Mouse (Mus musculus) liver, embryonic 14.5 days (tissue): ENCODE measurements around the gene Lrp1. TPM values are rescaled to one million over a fixed set of nuclear protein-coding genes. Genes with fewer than 3 reads are reported as not detected.

ENCODE experiments used
- ATAC-seq: fragments of 200-750 bp; cut with Nextera tagmentation; 2 replicates; pipeline ENCODE4 v1.8.0; 2017; ENCODE audit warnings: moderate number of reproducible peaks, mild to moderate bottlenecking, moderate library complexity; ENCODE audit not compliant: insufficient read depth
- DNase-seq, 3 experiments: peaks; one replicate each; pipeline ENCODE4 v3.0.0-alpha.2; 2012 to 2013; ENCODE audit warnings: low read depth in 3 of 3, low spot score in 3 of 3
- H3K27ac ChIP-seq: fragments of 300-500 bp; sonication (generic); 2 replicates; pipeline ENCODE4 v1.5.1; 2014; ENCODE audit warnings: moderate library complexity, mild to moderate bottlenecking, control low read depth, inconsistent platforms
- H3K27me3 ChIP-seq: fragments of 300-500 bp; sonication (generic); 2 replicates; pipeline ENCODE4 v1.6.1; 2014; ENCODE audit warnings: mild to moderate bottlenecking, low read length, moderate library complexity; ENCODE audit not compliant: control insufficient read depth, insufficient read depth
- H3K36me3 ChIP-seq: fragments of 300-500 bp; sonication (generic); replicated peaks from 2 replicates; pipeline ENCODE4 v1.6.1; 2014; ENCODE audit warnings: low read depth; ENCODE audit not compliant: control insufficient read depth, insufficient read depth
- H3K4me1 ChIP-seq, 2 experiments: fragments of 200-500 bp in 1 of 2; fragments of 300-500 bp in 1 of 2; sonication (generic) in 1 of 2; replicated peaks; 2 replicates each; pipeline ENCODE4 v1.6.1; 2012 to 2014; ENCODE audit warnings: antibody characterized with exemption in 1 of 2, inconsistent platforms in 1 of 2, low read length in 1 of 2; ENCODE audit not compliant: control insufficient read depth in 2 of 2, insufficient read depth in 2 of 2
- H3K4me2 ChIP-seq: fragments of 300-500 bp; sonication (generic); 2 replicates; pipeline ENCODE4 v1.6.1; 2014; ENCODE audit warnings: low read depth, mild to moderate bottlenecking, control low read depth, moderate library complexity
- H3K4me3 ChIP-seq, 2 experiments: fragments of 200-500 bp in 1 of 2; fragments of 300-500 bp in 1 of 2; sonication (generic) in 1 of 2; 2 replicates each; pipeline ENCODE4 v1.5.1; 2012 to 2014; ENCODE audit warnings: low read depth in 2 of 2, low read length in 2 of 2, mild to moderate bottlenecking in 2 of 2, control low read depth in 1 of 2, inconsistent platforms in 1 of 2, moderate library complexity in 1 of 2; ENCODE audit not compliant: insufficient read depth in 1 of 2
- H3K9ac ChIP-seq: fragments of 300-500 bp; sonication (generic); replicated peaks from 2 replicates; pipeline ENCODE4 v1.6.1; 2014; ENCODE audit warnings: mild to moderate bottlenecking, control low read depth, moderate library complexity
- H3K9me3 ChIP-seq: fragments of 300-500 bp; sonication (generic); 2 replicates; pipeline ENCODE4 v1.6.1; 2016; ENCODE audit warnings: low read length, mixed read lengths; ENCODE audit not compliant: control insufficient read depth
- CTCF ChIP-seq: IDR thresholded peaks from 2 replicates; pipeline ENCODE4 v1.5.1; 2016; ENCODE audit warnings: antibody characterized with exemption, low read depth, control low read depth
- EP300 ChIP-seq: IDR thresholded peaks from 2 replicates; pipeline ENCODE4 v1.6.1; 2016; ENCODE audit warnings: antibody characterized with exemption, low read depth
- WGBS: fragments of 180-500 bp; shearing (Covaris S2); extraction: QIAGEN DNeasy Blood & Tissue Kit; methylation state at CpG from one replicate; pipeline ENCODE4 v1.1.7; 2014; ENCODE audit not compliant: insufficient replicate concordance; 5-methylcytosine and 5-hydroxymethylcytosine counted together
- polyA plus RNA-seq, 2 experiments: library from polyadenylated mRNA; depleted of rRNA in 1 of 2; stranded (reverse) in 1 of 2; unstranded in 1 of 2; fragments of >200 nt; fragmentation: Nextera tagmentation in 1 of 2; extraction: Ambion mirVana in 1 of 2; gene quantifications; 2 replicates each; pipeline versions ENCODE4 v1.2.1 to v1.2.3; 2012 to 2014

The Lrp1 gene
- polyA plus RNA-seq, 2 experiments = 13.2 to 18.2 TPM

GRCm38 (mm10) chr10:127531548-127531947 is 89.4 kb downstream of the Lrp1 start:
- peaks cover 100% of the 10 kb centered on the region for H3K27me3 ChIP-seq
- WGBS = 2% methylated on average over 4 of the region's 4 CpGs
- TF ChIP-seq CTCF = no peak
- no peak for TF ChIP-seq EP300

GRCm38 (mm10) chr10:127530945-127531344 is 90.0 kb downstream of the Lrp1 start:
- Histone ChIP-seq H3K27me3 (peaks cover 100% of the 10 kb centered on the region), H3K27ac (no peak overlapping the region), H3K36me3 (no peaks in the 10 kb centered on the region), H3K4me3 (no peak overlapping the region), H3K9me3 (no peaks in the 10 kb centered on the region), H3K4me1 (no peaks in the 10 kb centered on the region), H3K4me2 (no peak overlapping the region), H3K9ac (no peak overlapping the region)
- DNase-seq = no peak
- no peak for TF ChIP-seq CTCF
- no peak for ATAC-seq
- 2% methylated on average over 22 of the region's 25 CpGs for WGBS

More at GRCm38 (mm10) chr10:127531548-127531947, 89.4 kb downstream of the Lrp1 start:
- no peaks in the 10 kb centered on the region for H3K4me1 ChIP-seq
- H3K27ac ChIP-seq = no peak overlapping the region
- no peak for DNase-seq
- no peak overlapping the region for H3K9ac ChIP-seq
- H3K4me3 ChIP-seq = no peak overlapping the region
- H3K36me3 ChIP-seq = no peaks in the 10 kb centered on the region
- no peak for ATAC-seq
- H3K9me3 ChIP-seq = no peaks in the 10 kb centered on the region
- no peak overlapping the region for H3K4me2 ChIP-seq

- Histone ChIP-seq H3K27me3 (peaks cover 88% of the 10 kb centered on the region), H3K36me3 (no peaks in the 10 kb centered on the region), H3K4me2 (no peak overlapping the region), H3K4me1 (peaks cover 0 to 2% of the 10 kb centered on the region in 2 experiments; a peak in 2 of 4 replicates), H3K4me3 (no peak overlapping the region), H3K27ac (no peak overlapping the region), H3K9me3 (no peaks in the 10 kb centered on the region), H3K9ac (no peak overlapping the region)
- WGBS = 7% methylated on average over 17 of the region's 17 CpGs
- TF ChIP-seq CTCF (no peak), EP300 (no peak)
- DNase-seq (no peak), ATAC-seq (no peak)
These were observed 93.5 kb downstream of the Lrp1 start for GRCm38 (mm10) chr10:127527481-127527880.

GRCm38 (mm10) chr10:127526681-127527080 is 94.3 kb downstream of the Lrp1 start:
- H3K27ac ChIP-seq = no peak overlapping the region
- H3K27me3 ChIP-seq = peaks cover 80% of the 10 kb centered on the region
- ATAC-seq (no peak), DNase-seq (no peak)
- TF ChIP-seq EP300 (no peak), CTCF (peak; percentile 53)
- no peak overlapping the region for H3K9ac ChIP-seq
- H3K36me3 ChIP-seq = no peaks in the 10 kb centered on the region
- under 1% methylated on average over 26 of the region's 26 CpGs for WGBS
- H3K4me1 ChIP-seq = peaks cover 0 to 3% of the 10 kb centered on the region in 2 experiments; a peak in 2 of 4 replicates
- no peaks in the 10 kb centered on the region for H3K9me3 ChIP-seq
- H3K4me3 ChIP-seq = peak overlapping the region in 1 of 2 experiments; percentile 16; a peak in 1 of 4 replicates
- peak overlapping the region; percentile 11 for H3K4me2 ChIP-seq

GRCm38 (mm10) chr10:127526048-127526447 is 94.9 kb downstream of the Lrp1 start:
- H3K27me3 ChIP-seq = peaks cover 74% of the 10 kb centered on the region
- no peaks in the 10 kb centered on the region for H3K9me3 ChIP-seq
- ATAC-seq (no peak), DNase-seq (no peak)
- H3K4me1 ChIP-seq = peaks cover 4 to 10% of the 10 kb centered on the region in 2 experiments; a peak in 3 of 4 replicates
- WGBS = 3% methylated on average over 26 of the region's 26 CpGs
- peak overlapping the region in 1 of 2 experiments; percentile 12; a peak in 1 of 4 replicates for H3K4me3 ChIP-seq
- no peak for TF ChIP-seq EP300
- no peak for TF ChIP-seq CTCF
- peak overlapping the region; percentile 11 for H3K4me2 ChIP-seq
- no peak overlapping the region for H3K9ac ChIP-seq
- no peak overlapping the region for H3K27ac ChIP-seq
- H3K36me3 ChIP-seq = no peaks in the 10 kb centered on the region
